Mouse (Mus musculus) left cerebral cortex, postnatal 25 days (tissue): Measurements from ENCODE around the gene 9530077C05Rik. TPM values are rescaled to one million over a fixed set of nuclear protein-coding genes. Genes with fewer than 3 reads are reported as not detected.

ENCODE experiments used
- DNase-seq, 2 experiments: peaks; one replicate each; pipeline ENCODE4 v3.0.0; 2022; ENCODE audit warnings: low spot score in 2 of 2, mixed read lengths in 1 of 2
- intact Hi-C: fragments of 180-260 bp; cut with DNase I; formaldehyde crosslinking; loops from one replicate; pipeline ENCODE4 v1.15.1; 2025
- total RNA-seq, 2 experiments: library from RNA; stranded (reverse); gene quantifications; 2 replicates each; pipeline ENCODE4 v1.2.3; 2021

Gene 9530077C05Rik
- total RNA-seq, 2 experiments from 2014 or later = 7.4 to 8.4 TPM

GRCm38 (mm10) chr9:22409501-22409900, 1.8 kb upstream of the 9530077C05Rik start:
- intact Hi-C loops = no loop called here
- no peak for DNase-seq

- no peak for DNase-seq
- intact Hi-C loops = no loop called here
Observed at GRCm38 (mm10) chr9:22416187-22416586, 4.9 kb downstream of the 9530077C05Rik start.

DNA sequence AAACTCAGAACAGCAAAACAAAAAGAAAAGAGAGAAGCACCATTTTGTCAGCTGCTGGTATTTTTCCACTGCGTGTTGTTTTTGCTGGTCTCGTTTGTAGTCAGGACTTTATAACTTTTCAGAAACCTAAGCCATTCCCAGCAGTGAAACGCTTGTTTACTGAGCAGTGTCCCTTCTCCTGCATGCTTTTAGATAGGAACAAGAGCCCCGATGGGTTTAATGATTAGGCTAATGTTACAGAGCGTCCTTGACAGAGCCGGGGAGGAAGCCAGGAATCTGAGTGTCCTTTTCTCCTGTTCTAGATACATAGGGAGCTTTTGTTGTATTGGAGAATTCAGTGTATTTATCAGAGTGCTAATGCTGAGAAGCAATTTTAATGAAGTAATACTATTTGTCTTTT, 6.2 kb downstream of the 9530077C05Rik start:
- intact Hi-C loops = no loop called here
- no peak for DNase-seq

DNA sequence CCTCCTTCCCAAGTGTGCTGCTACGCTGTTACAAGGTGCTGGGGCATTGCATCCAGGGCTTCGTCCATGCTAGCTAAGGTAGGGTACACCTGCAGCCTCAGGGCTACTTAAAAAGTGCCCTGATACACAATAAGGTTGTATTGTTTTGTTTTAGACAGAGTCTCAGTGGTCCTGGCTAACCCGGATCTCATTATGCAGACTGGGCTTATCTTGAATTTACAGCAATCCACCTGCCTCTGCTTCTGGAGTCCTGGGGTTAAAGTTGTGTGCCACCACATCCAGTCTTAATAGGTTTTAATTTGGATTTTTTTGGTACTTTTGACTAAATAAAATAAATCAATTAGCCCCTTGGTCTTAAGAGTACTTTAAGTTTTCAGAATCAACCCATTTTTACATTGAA, 8.6 kb downstream of the 9530077C05Rik start:
- intact Hi-C loops = no loop called here
- DNase-seq = no peak

GRCm38 (mm10) chr9:22420491-22420890, 9.2 kb downstream of the 9530077C05Rik start:
- DNase-seq = no peak
- intact Hi-C loops = no loop called here

DNA sequence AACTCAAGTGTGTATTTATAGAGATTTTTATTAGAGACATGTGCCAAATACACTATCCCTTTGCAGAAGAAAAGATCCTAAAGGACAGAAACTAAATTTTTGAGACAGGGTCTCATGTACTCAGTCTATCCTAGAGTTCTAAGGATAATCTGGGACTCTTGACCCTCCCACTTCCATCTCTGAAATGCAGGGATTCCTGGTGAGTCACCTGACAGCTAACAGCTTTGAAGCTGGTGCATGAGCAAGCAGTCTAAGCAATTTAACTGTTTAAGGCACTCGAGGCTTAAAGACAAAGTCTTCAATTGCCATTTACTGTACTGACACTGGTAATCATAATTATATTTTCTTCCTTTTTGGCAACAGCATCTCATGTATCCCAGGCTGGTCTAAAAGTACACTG, 11.2 kb downstream of the 9530077C05Rik start:
- intact Hi-C loops = no loop called here
- peak in 1 of 2 experiments; percentile 18 for DNase-seq

- DNase-seq = no peak
- intact Hi-C loops = no loop called here
Observed at GRCm38 (mm10) chr9:22423507-22423906, 12.2 kb downstream of the 9530077C05Rik start.

DNA sequence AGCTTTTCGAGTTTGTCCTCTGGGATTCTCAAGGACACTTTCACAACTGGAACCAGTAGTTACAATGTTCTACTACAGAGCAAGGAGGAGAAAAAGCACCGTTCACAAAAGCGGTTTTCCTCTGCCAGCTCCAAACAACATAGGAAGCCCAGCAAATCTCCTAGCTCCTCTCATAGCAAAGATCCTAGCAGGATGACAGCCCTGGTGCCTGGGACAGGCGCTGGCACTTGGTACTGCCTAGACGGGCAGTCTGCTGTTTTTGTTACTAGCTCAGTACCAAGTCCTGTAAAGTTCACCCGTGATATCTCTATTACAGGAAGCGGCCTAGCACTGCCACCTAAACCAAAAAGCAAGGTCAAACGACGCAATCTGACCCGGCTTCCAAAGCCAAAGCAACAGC, 12.9 kb downstream of the 9530077C05Rik start:
- DNase-seq = no peak
- intact Hi-C loops = no loop called here

DNA sequence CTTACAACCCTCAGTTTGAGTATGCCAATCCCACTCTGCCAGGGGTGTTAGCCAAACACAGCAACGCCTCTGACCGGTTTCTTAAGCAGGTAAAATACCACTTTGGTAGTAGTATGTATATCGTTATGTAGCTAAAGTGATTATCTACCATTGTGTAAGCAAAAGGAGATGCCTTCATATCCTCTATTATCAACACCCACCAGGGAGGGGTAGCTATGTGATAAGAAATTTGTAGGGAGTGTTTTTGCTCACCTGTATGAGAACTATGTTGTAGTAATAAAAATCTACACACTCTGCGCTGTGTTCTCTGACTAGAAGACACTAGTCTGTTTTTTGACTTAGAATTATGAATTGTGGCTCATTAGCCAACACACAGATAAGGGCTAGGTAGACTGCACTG, 13.4 kb downstream of the 9530077C05Rik start:
- no peak for DNase-seq
- intact Hi-C loops = no loop called here

DNA sequence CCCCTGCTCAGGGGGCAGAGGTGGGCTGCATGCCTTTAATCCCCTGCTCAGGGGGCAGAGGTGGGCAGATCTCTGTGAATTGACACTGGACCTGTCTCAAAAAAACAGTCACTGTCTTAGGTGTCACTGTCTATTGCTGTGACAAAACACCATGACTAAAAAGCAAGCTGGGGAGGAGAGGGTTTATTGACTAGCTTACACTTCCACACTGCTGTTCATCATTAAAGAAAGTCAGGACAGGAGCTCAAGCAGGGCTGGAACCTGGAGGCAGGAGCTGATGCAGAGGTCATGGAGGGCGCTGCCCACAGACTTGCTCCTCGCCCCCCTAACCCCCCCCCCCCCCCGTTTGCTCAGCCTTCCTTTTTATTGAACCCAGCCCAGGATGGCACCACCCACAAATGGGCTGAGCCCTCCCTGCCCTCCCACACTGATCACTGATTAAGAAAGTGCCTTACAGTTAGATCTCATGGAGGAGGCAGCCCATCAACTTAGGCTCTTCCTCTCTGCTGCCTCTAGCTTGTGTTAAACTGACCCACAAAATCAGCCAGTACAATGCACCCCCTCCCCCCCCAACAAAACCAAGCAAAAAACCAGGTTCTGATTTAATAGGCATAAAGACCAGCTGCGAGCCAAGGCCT, 16.8 kb downstream of the 9530077C05Rik start:
- no peak for DNase-seq

GRCm38 (mm10) chr9:22428666-22429410, 17.5 kb downstream of the 9530077C05Rik start:
- intact Hi-C loops = no loop called here
- DNase-seq = no peak

More for the DNA sequence above, 16.8 kb downstream of the 9530077C05Rik start:
- intact Hi-C loops = no loop called here

- no peak for DNase-seq
- intact Hi-C loops = no loop called here
Observed at GRCm38 (mm10) chr9:22429533-22430241, 18.4 kb downstream of the 9530077C05Rik start.

- no peak for DNase-seq
- intact Hi-C loops = no loop called here
Observed at GRCm38 (mm10) chr9:22430315-22430840, 19.1 kb downstream of the 9530077C05Rik start.

DNA sequence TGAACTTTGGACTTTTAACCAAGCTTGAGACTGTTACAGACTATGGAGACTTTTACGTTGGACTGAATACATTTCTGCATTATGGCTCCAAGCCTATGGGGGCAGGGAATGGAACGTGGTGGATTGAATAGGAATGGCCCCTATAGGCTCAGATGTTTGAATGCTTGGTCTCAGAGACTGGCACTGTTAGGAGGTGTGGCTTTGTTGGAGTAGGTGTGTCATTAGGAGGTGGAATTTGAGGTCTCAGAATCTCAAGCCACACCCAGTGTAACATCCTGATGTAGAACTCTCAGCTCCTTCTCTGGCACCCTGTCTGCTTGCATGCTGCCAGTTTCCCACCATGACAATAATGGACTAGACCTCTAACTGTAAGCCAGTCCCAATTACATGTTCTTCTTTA, 21.9 kb downstream of the 9530077C05Rik start:
- intact Hi-C loops = no loop called here
- DNase-seq = no peak

GRCm38 (mm10) chr9:22434101-22434500, 22.8 kb downstream of the 9530077C05Rik start:
- intact Hi-C loops = no loop called here
- no peak for DNase-seq

DNA sequence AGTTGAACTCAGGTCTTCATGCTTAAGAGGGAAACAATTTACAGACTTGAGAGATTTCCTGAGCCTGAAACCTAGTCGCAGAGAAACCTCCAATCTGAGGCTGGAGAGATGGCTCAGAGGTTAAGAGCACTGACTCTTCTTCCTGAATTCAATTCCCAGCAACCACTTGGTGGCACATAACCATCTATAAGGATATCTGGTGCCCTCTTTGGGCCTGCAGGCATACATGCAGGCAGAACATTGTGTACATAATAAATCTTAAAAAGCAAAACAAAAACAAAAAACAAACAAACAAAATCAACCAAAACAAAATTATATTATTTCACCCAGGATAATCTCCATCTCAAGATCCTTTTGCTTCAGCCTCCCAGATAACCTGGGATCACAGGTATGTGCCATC, 27.5 kb downstream of the 9530077C05Rik start:
- intact Hi-C loops = no loop called here
- DNase-seq = no peak

- DNase-seq = no peak
- intact Hi-C loops = no loop called here
Observed at GRCm38 (mm10) chr9:22443157-22443556, 31.8 kb downstream of the 9530077C05Rik start.

- intact Hi-C loops = no loop called here
Observed at GRCm38 (mm10) chr9:22445123-22445522, 33.8 kb downstream of the 9530077C05Rik start.

GRCm38 (mm10) chr9:22447213-22447612, 35.9 kb downstream of the 9530077C05Rik start:
- no peak for DNase-seq
- intact Hi-C loops = no loop called here

More at GRCm38 (mm10) chr9:22445123-22445522, 33.8 kb downstream of the 9530077C05Rik start:
- DNase-seq = no peak

GRCm38 (mm10) chr9:22448420-22448819, 37.1 kb downstream of the 9530077C05Rik start:
- no peak for DNase-seq
- intact Hi-C loops = no loop called here
